Mouse (Mus musculus) kidney, postnatal 25 days (tissue): ENCODE measurements around the gene Strn4.

ENCODE experiments used
- DNase-seq, 2 experiments: peaks; one replicate each; pipeline ENCODE4 v3.0.0; 2021; ENCODE audit warnings: mixed read lengths in 2 of 2

Strn4 gene

DNA sequence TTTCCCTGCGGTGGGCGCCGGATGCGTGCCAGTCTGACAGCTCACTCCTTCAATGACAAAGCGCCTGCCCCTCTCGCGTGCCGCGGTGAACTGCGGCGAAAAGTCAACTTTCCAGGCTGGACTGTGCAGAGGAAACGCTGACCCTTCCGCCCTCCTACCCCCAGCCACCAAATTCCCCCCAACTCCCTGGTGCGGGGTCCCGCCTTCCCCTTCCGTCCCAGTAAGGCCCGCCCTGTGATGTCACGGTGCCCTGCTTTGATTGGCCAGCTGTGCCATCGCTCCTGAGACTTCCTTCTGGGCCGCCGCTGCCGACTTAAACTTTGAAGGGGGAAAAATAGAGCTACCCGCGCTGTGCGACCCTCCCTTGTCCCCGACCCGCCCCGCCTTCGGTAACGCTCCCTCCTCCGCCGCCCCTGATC, 27.0 kb downstream of the Strn4 start, which contains the start of gene Prkd2:
TSS of gene Prkd2 (plus strand) at position 258 of the 419 bp plus-strand sequence.
- peak; percentile 95 to 96 for DNase-seq

- peak; percentile 29 to 69 for DNase-seq
Observed at GRCm38 (mm10) chr7:16843441-16844171, 27.9 kb downstream of the Strn4 start.

- DNase-seq = peak in 1 of 2 experiments; percentile 25
Observed at GRCm38 (mm10) chr7:16844696-16845071, 29.0 kb downstream of the Strn4 start.

DNA sequence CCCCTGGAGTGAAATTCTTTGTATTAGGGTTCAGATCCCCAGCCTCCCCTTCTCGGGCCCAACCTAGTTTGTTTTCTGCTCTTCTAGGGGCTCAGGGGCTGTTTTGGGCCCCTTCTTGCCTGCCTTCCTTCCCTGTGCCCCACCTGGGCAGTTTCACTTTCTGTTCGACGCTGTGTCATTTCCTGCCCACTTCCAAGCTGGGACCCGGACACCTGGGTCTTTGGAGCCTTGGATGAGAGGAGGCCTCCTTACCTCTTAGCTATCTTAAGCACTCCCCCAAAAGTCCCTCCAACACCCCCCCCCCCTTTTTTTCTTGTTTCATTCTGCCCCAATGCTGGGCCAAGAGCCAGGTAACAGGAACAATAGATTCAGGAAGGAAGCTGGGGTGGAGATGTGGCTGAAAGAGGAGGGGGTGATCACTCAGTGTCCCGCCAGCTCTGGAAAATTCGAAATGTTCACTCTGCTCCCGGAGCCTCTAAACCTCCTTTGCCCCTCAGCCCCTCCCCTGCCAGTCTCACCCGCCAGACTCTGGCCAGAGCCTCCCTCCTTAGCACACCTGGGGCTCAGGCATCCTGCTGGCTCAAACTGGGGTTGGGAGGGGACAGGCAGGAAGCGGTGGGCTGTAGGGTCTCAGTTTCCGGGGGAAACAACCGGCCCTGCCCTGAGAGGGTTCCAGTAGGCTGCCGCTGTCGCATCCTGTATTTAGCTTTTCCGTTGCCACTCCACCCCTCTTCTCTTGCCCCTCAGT, 29.6 kb downstream of the Strn4 start:
- DNase-seq = peak; percentile 69 to 77

- no peak for DNase-seq
Observed at GRCm38 (mm10) chr7:16845820-16846167, 30.1 kb downstream of the Strn4 start.

- no peak for DNase-seq
Observed at GRCm38 (mm10) chr7:16846775-16847174, 31.1 kb downstream of the Strn4 start.

- DNase-seq = no peak
Observed at GRCm38 (mm10) chr7:16847507-16847906, 31.8 kb downstream of the Strn4 start.

- DNase-seq = peak; percentile 60 to 65
Observed at GRCm38 (mm10) chr7:16848579-16848978, 32.9 kb downstream of the Strn4 start.

- no peak for DNase-seq
Observed at GRCm38 (mm10) chr7:16851636-16852035, 35.9 kb downstream of the Strn4 start.

- peak in 1 of 2 experiments; percentile 45 for DNase-seq
Observed at GRCm38 (mm10) chr7:16853302-16853831, 37.7 kb downstream of the Strn4 start.

DNA sequence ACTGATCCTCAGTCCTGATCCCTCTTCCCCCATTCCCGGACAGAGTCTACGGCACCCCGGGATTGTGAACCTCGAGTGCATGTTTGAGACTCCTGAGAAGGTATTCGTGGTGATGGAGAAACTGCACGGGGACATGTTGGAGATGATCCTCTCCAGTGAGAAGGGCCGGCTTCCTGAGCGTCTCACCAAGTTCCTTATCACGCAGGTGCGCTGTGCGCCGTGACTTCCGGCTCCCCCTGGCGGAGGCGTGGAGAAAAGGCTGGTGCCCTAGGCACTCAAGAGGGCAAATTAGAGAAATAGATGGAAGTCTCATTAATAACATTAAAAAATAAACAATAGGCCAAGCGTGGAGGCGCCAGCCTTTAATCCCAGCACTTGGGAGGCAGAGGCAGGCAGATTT, 42.6 kb downstream of the Strn4 start:
- peak in 1 of 2 experiments; percentile 59 for DNase-seq

DNA sequence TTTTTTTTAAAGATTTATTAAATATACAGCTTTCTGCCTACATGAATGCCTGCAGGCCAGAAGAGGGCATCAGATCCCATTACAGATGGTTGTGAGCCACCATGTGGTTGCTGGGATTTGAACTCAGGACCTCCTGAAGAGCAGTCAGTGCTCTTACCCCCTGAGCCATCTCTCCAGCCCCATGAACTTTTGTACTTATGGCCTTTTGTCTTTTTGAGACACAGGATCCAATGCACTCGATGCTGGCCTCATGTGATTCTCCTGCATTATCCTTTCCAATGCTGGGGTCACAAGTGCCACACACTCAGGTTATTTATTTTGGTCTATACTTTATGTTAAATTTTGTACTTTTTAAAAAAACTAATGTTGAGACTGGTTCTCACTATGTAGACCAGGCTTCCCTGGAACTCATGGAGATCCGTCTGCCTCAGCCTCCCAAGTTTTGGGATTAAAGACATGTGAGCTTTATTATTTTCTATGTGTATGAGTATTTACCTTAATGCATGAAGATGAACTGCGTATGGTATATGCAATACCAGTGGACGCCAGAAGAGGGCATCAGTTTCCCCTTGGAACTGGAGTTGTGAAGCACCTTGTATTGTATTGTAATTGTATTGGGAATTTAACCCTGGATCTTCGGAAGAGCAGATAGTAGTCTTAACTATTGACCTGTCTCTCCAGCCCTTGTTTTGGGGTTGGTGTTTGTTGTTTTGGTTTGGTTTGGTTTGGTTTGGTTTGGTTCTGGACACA, 44.4 kb downstream of the Strn4 start:
- DNase-seq = peak in 1 of 2 experiments; percentile 73

- no peak for DNase-seq
Observed at GRCm38 (mm10) chr7:16867488-16867887, 51.8 kb downstream of the Strn4 start.

DNA sequence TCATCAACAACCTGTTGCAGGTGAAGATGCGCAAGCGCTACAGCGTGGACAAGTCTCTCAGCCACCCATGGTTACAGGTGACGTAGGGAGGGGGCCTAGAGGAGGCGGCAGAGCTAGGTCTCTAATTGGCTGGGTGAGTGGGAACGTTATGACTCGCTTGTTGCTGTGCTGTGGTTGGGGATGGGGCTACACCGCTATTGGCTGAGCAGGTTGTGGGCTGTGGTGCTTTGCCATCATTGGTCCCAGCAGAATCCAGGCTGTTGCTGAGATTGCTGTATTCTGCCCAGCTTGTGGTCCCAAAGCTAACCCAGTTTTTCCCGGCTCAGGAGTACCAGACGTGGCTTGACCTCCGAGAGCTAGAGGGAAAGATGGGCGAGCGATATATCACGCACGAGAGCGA, 53.8 kb downstream of the Strn4 start:
- no peak for DNase-seq

DNA sequence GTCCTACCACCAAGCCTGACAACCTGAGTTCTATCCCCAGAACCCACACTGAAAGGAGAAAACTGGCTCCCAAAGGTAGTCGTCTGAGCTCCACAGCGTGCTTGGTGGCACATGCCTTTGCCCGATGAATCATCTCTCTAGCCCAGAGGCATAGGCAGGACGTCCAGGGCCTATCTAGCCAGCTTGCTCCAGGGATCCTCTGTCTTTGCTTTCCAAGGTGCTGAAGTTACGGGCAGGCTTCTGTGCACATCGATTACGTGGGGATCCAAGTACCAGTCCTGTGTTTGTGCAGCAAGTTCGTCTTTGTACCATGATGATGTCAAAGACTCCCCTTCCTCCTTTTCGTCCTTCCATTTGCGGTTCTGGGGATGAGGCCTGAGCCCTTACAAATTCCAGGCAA, 55.9 kb downstream of the Strn4 start:
- DNase-seq = no peak

- DNase-seq = no peak
Observed at GRCm38 (mm10) chr7:16872478-16872877, 56.8 kb downstream of the Strn4 start.

- no peak for DNase-seq
Observed at GRCm38 (mm10) chr7:16873392-16873791, 57.7 kb downstream of the Strn4 start.

GRCm38 (mm10) chr7:16874190-16874589, 58.5 kb downstream of the Strn4 start:
- peak; percentile 67 to 80 for DNase-seq

DNA sequence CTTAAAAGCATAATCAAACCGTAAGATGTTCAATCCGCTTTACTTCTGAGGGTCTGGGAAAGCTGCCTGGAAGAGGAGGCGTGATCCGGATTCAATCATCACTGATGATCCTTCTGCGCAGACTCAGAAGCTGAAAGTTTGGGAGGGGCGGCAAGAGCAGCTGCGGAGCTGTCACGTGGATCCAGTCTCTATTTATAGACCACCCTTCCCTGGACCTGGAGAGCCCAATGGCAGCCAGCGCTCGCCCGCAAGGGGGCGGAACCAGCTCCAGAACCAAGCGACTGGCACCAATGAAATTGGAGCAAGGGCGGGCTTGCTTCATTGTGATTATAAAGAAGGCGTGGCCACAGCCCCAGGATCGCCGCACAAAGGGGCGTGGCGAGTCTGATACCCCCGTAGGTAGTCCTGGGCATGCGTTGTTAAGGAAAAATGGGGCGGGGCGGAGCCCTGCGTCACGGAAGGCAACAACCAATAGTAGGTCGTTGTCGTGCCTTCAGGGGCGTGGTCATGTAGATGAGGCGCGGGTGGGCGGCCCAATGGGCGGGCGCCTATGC, 59.1 kb downstream of the Strn4 start:
- DNase-seq = peak; percentile 100

DNA sequence AGATGAGACGGTGACA, 59.4 kb downstream of the Strn4 start, which contains the start of gene Dact3:
TSS of gene Dact3 (plus strand) at position 8 of the 16 bp plus-strand sequence.
- no peak for DNase-seq

DNA sequence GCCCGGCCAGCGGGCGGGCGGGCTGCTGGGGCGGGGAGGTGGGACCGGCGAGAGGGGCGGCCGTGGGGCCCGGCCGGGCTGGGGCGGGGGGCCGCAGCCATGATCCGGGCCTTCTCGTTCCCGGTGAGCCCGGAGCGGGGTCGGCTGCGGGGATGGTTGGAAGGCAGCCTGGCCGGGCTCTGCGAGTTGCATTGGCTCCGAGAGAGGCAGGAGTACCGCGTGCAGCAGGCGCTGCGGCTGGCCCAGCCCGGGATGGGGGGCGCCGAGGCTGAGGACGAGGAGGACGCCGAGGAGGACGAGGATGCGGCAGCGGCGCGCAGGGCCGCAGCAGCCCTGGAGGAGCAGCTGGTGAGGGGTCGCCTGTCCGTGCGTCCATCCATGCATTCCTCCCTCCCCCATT, 59.6 kb downstream of the Strn4 start:
- no peak for DNase-seq

GRCm38 (mm10) chr7:16876006-16876405, 60.3 kb downstream of the Strn4 start:
- DNase-seq = no peak

GRCm38 (mm10) chr7:16876608-16877007, 60.9 kb downstream of the Strn4 start:
- DNase-seq = peak in 1 of 2 experiments; percentile 60

DNA sequence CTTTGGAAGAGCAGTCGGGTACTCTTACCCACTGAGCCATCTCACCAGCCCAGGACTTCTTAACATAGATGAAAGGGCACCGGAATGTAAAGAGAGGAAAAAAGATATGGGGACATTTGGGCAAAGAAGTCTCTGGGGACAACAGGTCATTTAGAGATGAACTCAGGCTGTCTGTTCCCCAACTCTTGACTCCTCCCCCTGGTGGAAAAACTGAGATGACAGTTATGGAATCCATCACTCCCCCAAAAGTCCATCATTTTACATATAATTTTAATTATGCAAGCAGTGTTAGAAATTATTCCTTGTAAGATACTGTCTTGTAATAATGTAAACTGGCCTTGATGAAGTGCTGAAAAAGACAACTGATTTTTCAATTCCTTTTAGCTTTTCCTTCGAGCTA, 62.0 kb downstream of the Strn4 start:
- DNase-seq = no peak
